Mouse (Mus musculus): ENCODE measurements at regions not wholly inside any gene's neighbourhood (a gene's known extent, or its start where the extent isn't known, plus 50 kb on each side); places are given as distances from the start of the nearest gene placed in this dataset.

GRCm38 (mm10) chr3:42065962-42066361, 323.6 kb downstream of the D3Ertd751e start:
- ATAC-seq (ENCODE audit: insufficient read depth, low FRiP score, low TSS enrichment) (peak; percentile 58), DNase-seq (ENCODE audit: low spot score) (no peak)
- Histone ChIP-seq H3K27me3 (ENCODE audit: control insufficient read depth, insufficient read depth, low read length) (no peaks in the 10 kb centered on the region), H3K9me3 (ENCODE audit: control insufficient read depth, low read length) (no peaks in the 10 kb centered on the region), H3K4me3 (ENCODE audit: low read depth, low read length) (no peak overlapping the region), H3K4me1 (ENCODE audit: control insufficient read depth, insufficient read depth, low read length) (no peaks in the 10 kb centered on the region), H3K9ac (ENCODE audit: low read length) (no peak overlapping the region), H3K36me3 (ENCODE audit: control insufficient read depth, insufficient read depth, low read length) (no peaks in the 10 kb centered on the region), H3K4me2 (ENCODE audit: low read depth) (no peak overlapping the region), H3K27ac (ENCODE audit: low read depth, low read length) (peak overlapping the region; percentile 34; the same call in 1 of the 2 replicates)
- 20% methylated on average over 3 of the region's 3 CpGs for WGBS

- DNase-seq (ENCODE audit: low spot score) = no peak
- Histone ChIP-seq H3K27ac (ENCODE audit: low read depth, low read length) (no peak overlapping the region), H3K4me2 (ENCODE audit: low read depth) (no peak overlapping the region), H3K9me3 (ENCODE audit: control insufficient read depth, low read length) (no peaks in the 10 kb centered on the region), H3K27me3 (ENCODE audit: control insufficient read depth, insufficient read depth, low read length) (no peaks in the 10 kb centered on the region), H3K4me1 (ENCODE audit: control insufficient read depth, insufficient read depth, low read length) (no peaks in the 10 kb centered on the region), H3K4me3 (ENCODE audit: low read depth, low read length) (no peak overlapping the region), H3K9ac (ENCODE audit: low read length) (no peak overlapping the region), H3K36me3 (ENCODE audit: control insufficient read depth, insufficient read depth, low read length) (no peaks in the 10 kb centered on the region)
- WGBS = 81% methylated on average over 5 of the region's 5 CpGs
- ATAC-seq (ENCODE audit: insufficient read depth, low FRiP score, low TSS enrichment) = no peak
These were observed 324.6 kb downstream of the D3Ertd751e start for GRCm38 (mm10) chr3:42067036-42067435.

- H3K4me3 ChIP-seq (ENCODE audit: low read depth, low read length) = no peak overlapping the region
- no peak overlapping the region for H3K4me2 ChIP-seq (ENCODE audit: low read depth)
- peak; percentile 58 for DNase-seq (ENCODE audit: low spot score)
- no peak overlapping the region for H3K9ac ChIP-seq (ENCODE audit: low read length)
- H3K9me3 ChIP-seq (ENCODE audit: control insufficient read depth, low read length) = no peaks in the 10 kb centered on the region
- no peaks in the 10 kb centered on the region for H3K4me1 ChIP-seq (ENCODE audit: control insufficient read depth, insufficient read depth, low read length)
- ATAC-seq (ENCODE audit: insufficient read depth, low FRiP score, low TSS enrichment) = 0 out of 2 replicates have a peak, but pooled peaks have one; percentile 41
- H3K27ac ChIP-seq (ENCODE audit: low read depth, low read length) = no peak overlapping the region
- 55% methylated on average over 11 of the region's 11 CpGs for WGBS
- no peaks in the 10 kb centered on the region for H3K36me3 ChIP-seq (ENCODE audit: control insufficient read depth, insufficient read depth, low read length)
- H3K27me3 ChIP-seq (ENCODE audit: control insufficient read depth, insufficient read depth, low read length) = no peaks in the 10 kb centered on the region
These were observed 332.3 kb downstream of the D3Ertd751e start for GRCm38 (mm10) chr3:42074532-42075287.

- WGBS = 38% methylated on average over 13 of the region's 13 CpGs
- ATAC-seq (ENCODE audit: insufficient read depth, low FRiP score, low TSS enrichment) (peak; percentile 87), DNase-seq (ENCODE audit: low spot score) (peak; percentile 72)
- H3K36me3 ChIP-seq (ENCODE audit: control insufficient read depth, insufficient read depth, low read length) = no peaks in the 10 kb centered on the region
- no peak overlapping the region for H3K27ac ChIP-seq (ENCODE audit: low read depth, low read length)
- no peak overlapping the region for H3K4me3 ChIP-seq (ENCODE audit: low read depth, low read length)
- no peaks in the 10 kb centered on the region for H3K9me3 ChIP-seq (ENCODE audit: control insufficient read depth, low read length)
- no peaks in the 10 kb centered on the region for H3K27me3 ChIP-seq (ENCODE audit: control insufficient read depth, insufficient read depth, low read length)
- H3K9ac ChIP-seq (ENCODE audit: low read length) = no peak overlapping the region
- no peak overlapping the region for H3K4me2 ChIP-seq (ENCODE audit: low read depth)
- no peaks in the 10 kb centered on the region for H3K4me1 ChIP-seq (ENCODE audit: control insufficient read depth, insufficient read depth, low read length)
These were observed 368.8 kb downstream of the D3Ertd751e start for GRCm38 (mm10) chr3:42110976-42111847.

GRCm38 (mm10) chr3:42129821-42130560, 387.6 kb downstream of the D3Ertd751e start:
- Histone ChIP-seq H3K9ac (ENCODE audit: low read length) (no peak overlapping the region), H3K9me3 (ENCODE audit: control insufficient read depth, low read length) (no peaks in the 10 kb centered on the region), H3K36me3 (ENCODE audit: control insufficient read depth, insufficient read depth, low read length) (no peaks in the 10 kb centered on the region), H3K27ac (ENCODE audit: low read depth, low read length) (no peak overlapping the region), H3K4me1 (ENCODE audit: control insufficient read depth, insufficient read depth, low read length) (no peaks in the 10 kb centered on the region), H3K27me3 (ENCODE audit: control insufficient read depth, insufficient read depth, low read length) (no peaks in the 10 kb centered on the region), H3K4me2 (ENCODE audit: low read depth) (no peak overlapping the region), H3K4me3 (ENCODE audit: low read depth, low read length) (no peak overlapping the region)
- WGBS = 86% methylated on average over 3 of the region's 3 CpGs
- ATAC-seq (ENCODE audit: insufficient read depth, low FRiP score, low TSS enrichment) (no peak), DNase-seq (ENCODE audit: low spot score) (no peak)

- ATAC-seq (ENCODE audit: insufficient read depth, low FRiP score, low TSS enrichment) = no peak
- Histone ChIP-seq H3K27ac (ENCODE audit: low read depth, low read length) (no peak overlapping the region), H3K27me3 (ENCODE audit: control insufficient read depth, insufficient read depth, low read length) (no peaks in the 10 kb centered on the region), H3K4me3 (ENCODE audit: low read depth, low read length) (no peak overlapping the region), H3K36me3 (ENCODE audit: control insufficient read depth, insufficient read depth, low read length) (no peaks in the 10 kb centered on the region), H3K9ac (ENCODE audit: low read length) (no peak overlapping the region), H3K9me3 (ENCODE audit: control insufficient read depth, low read length) (no peaks in the 10 kb centered on the region), H3K4me1 (ENCODE audit: control insufficient read depth, insufficient read depth, low read length) (no peaks in the 10 kb centered on the region), H3K4me2 (ENCODE audit: low read depth) (no peak overlapping the region)
- no peak for DNase-seq (ENCODE audit: low spot score)
- WGBS = 88% methylated on average over 1 of the region's 1 CpGs
These were observed 389.9 kb downstream of the D3Ertd751e start for GRCm38 (mm10) chr3:42132322-42132721.

GRCm38 (mm10) chr3:42153372-42153771, 411.0 kb downstream of the D3Ertd751e start:
- Histone ChIP-seq H3K4me1 (ENCODE audit: control insufficient read depth, insufficient read depth, low read length) (no peaks in the 10 kb centered on the region), H3K4me2 (ENCODE audit: low read depth) (no peak overlapping the region), H3K27me3 (ENCODE audit: control insufficient read depth, insufficient read depth, low read length) (no peaks in the 10 kb centered on the region), H3K27ac (ENCODE audit: low read depth, low read length) (no peak overlapping the region), H3K4me3 (ENCODE audit: low read depth, low read length) (no peak overlapping the region), H3K36me3 (ENCODE audit: control insufficient read depth, insufficient read depth, low read length) (no peaks in the 10 kb centered on the region), H3K9me3 (ENCODE audit: control insufficient read depth, low read length) (no peaks in the 10 kb centered on the region), H3K9ac (ENCODE audit: low read length) (no peak overlapping the region)
- no peak for ATAC-seq (ENCODE audit: insufficient read depth, low FRiP score, low TSS enrichment)
- 83% methylated on average over 3 of the region's 3 CpGs for WGBS
- no peak for DNase-seq (ENCODE audit: low spot score)

GRCm38 (mm10) chr3:42154909-42155308, 412.5 kb downstream of the D3Ertd751e start:
- Histone ChIP-seq H3K9ac (ENCODE audit: low read length) (no peak overlapping the region), H3K9me3 (ENCODE audit: control insufficient read depth, low read length) (no peaks in the 10 kb centered on the region), H3K27ac (ENCODE audit: low read depth, low read length) (no peak overlapping the region), H3K27me3 (ENCODE audit: control insufficient read depth, insufficient read depth, low read length) (no peaks in the 10 kb centered on the region), H3K4me1 (ENCODE audit: control insufficient read depth, insufficient read depth, low read length) (no peaks in the 10 kb centered on the region), H3K4me2 (ENCODE audit: low read depth) (no peak overlapping the region), H3K36me3 (ENCODE audit: control insufficient read depth, insufficient read depth, low read length) (no peaks in the 10 kb centered on the region), H3K4me3 (ENCODE audit: low read depth, low read length) (no peak overlapping the region)
- no peak for ATAC-seq (ENCODE audit: insufficient read depth, low FRiP score, low TSS enrichment)
- WGBS = 52% methylated on average over 4 of the region's 4 CpGs
- no peak for DNase-seq (ENCODE audit: low spot score)

Measured in neural tube, embryonic 11.5 days (tissue).